Mouse (Mus musculus): ENCODE data around the gene Rhcg. TPM values are rescaled to one million over a fixed set of nuclear protein-coding genes. Genes with fewer than 3 reads are reported as not detected.
A peak's percentile ranks its signal among the peaks of the same experiment; 100 is the strongest.

The Rhcg gene
- total and polyA plus RNA-seq, 2 experiments from 2014 or later, result 0.68 to 4.0 TPM

DNA sequence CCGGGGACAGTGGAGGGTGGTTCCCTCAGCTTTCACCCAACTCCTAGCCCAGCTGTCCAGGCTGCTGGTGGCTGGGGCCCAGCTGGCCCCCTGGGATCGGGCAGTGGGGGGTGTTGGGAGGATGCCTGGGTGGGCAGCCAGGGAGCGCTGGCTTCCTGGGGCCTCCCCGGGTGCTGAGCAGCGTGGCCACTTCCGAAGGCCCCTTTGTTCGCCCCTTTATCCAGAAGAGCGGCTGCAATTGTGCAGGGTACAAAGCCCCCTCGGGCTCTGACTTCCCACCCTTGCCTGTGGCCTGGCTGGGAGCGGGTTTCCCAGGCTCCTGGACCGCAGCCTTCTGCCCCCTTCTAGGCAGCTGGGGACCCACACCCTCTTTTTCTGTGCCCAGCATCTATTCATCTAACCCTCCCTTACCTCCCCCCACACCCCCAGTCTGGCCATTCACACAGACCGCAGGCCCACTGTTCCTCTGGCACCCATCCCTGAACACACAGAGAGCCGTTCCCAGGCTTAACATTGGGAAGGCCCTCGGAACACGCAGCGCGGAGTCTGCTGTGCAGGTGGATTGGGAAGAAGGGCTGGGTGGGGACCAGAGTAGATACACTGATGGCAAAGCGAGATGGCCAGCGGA is 45.2 kb downstream of the Rhcg start:
- 26% methylated on average over 19 of the region's 19 CpGs for WGBS
- Histone ChIP-seq H3K27ac (peak overlapping the region; percentile 52), H3K4me3 (ENCODE audit: low read length) (no peak overlapping the region), H3K9ac (replicated peaks; ENCODE audit: low read length) (no peak overlapping the region), H3K4me2 (ENCODE audit: low read depth, low read length) (no peak overlapping the region), H3K36me3 (ENCODE audit: insufficient read depth, low read length) (no peaks in the 10 kb centered on the region), H3K27me3 (ENCODE audit: insufficient read depth, low read length) (no peaks in the 10 kb centered on the region), H3K9me3 (ENCODE audit: low read length) (no peaks in the 10 kb centered on the region), H3K4me1 (ENCODE audit: insufficient read depth, low read length) (peaks cover 10% of the 10 kb centered on the region; the same call in 1 of the 2 replicates)
- TF ChIP-seq CTCF (IDR thresholded peaks at IDR 0.05; ENCODE audit: low read depth), result no peak
- ATAC-seq (peak; percentile 86), DNase-seq (ENCODE audit: low spot score) (peak; percentile 79)

DNA sequence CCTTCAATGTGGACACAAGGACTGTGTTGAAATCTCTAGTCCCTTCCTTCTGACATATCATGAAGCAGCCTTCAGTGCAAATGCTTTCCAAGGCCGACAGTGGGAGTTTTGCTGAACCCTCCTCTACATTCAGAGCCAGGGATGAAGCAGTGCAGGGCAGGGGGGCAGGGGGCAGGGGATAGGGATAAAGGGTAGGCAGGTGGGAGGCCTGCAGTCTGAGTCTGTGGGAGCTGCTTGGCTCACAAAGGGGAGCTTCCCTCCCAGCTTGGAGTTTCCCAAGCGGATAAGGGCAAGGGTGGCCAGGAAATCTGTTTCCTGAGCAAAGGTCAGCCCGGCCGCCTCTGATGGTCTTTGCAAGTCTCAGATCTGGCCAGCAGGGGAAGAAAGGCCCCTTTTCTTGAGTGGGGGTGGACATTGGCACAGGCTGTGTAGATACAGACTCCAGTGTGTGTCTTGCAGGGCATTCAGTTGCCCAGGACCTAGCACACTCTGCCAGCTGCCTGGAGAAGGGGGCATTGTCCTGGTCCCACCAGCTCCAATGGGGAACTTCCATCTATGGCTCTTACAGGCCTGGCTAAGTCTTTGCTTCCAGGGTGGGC is 48.4 kb downstream of the Rhcg start:
- ATAC-seq, result peak; percentile 88
- Histone ChIP-seq H3K4me3 (ENCODE audit: low read length) (no peak overlapping the region), H3K9ac (replicated peaks; ENCODE audit: low read length) (no peak overlapping the region), H3K36me3 (ENCODE audit: insufficient read depth, low read length) (no peaks in the 10 kb centered on the region), H3K27me3 (ENCODE audit: insufficient read depth, low read length) (no peaks in the 10 kb centered on the region), H3K27ac (peak overlapping the region; percentile 83), H3K9me3 (ENCODE audit: low read length) (no peaks in the 10 kb centered on the region), H3K4me2 (ENCODE audit: low read depth, low read length) (no peak overlapping the region), H3K4me1 (ENCODE audit: insufficient read depth, low read length) (0 out of 2 replicates have a peak, but pooled peaks cover 5% of the 10 kb centered on the region)
- WGBS, result 35% methylated on average over 4 of the region's 4 CpGs
- peak; percentile 49 for TF ChIP-seq CTCF (IDR thresholded peaks at IDR 0.05; ENCODE audit: low read depth)
- DNase-seq (ENCODE audit: low spot score), result peak; percentile 77

DNA sequence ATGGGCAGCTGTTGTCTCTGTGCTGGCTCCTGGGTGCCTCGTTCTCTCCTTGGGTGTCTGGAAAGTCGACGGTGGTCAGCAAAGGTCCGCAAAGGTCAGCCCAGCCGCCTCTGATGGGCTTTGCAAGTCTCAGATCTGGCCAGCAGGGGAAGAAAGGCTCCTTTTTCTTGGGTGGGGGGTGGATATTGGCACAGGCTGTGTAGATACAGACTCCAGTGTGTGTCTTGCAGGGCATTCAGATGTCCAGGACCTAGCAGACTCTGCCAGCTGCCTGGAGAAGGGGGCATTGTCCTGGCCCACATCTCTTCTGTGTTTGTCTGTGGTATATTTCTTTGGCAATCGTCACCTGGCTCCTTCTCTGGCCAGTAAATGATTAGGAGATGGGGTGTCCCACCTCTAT is 49.2 kb downstream of the Rhcg start:
- WGBS, result 69% methylated on average over 6 of the region's 6 CpGs
- Histone ChIP-seq H3K9me3 (ENCODE audit: low read length) (no peaks in the 10 kb centered on the region), H3K27me3 (ENCODE audit: insufficient read depth, low read length) (no peaks in the 10 kb centered on the region), H3K36me3 (ENCODE audit: insufficient read depth, low read length) (no peaks in the 10 kb centered on the region), H3K9ac (replicated peaks; ENCODE audit: low read length) (no peak overlapping the region), H3K27ac (peak overlapping the region; percentile 83), H3K4me3 (ENCODE audit: low read length) (no peak overlapping the region), H3K4me2 (ENCODE audit: low read depth, low read length) (no peak overlapping the region), H3K4me1 (ENCODE audit: insufficient read depth, low read length) (0 out of 2 replicates have a peak, but pooled peaks cover 5% of the 10 kb centered on the region)
- DNase-seq (ENCODE audit: low spot score), result peak; percentile 38
- peak; percentile 39 for TF ChIP-seq CTCF (IDR thresholded peaks at IDR 0.05; ENCODE audit: low read depth)
- ATAC-seq, result no peak

DNA sequence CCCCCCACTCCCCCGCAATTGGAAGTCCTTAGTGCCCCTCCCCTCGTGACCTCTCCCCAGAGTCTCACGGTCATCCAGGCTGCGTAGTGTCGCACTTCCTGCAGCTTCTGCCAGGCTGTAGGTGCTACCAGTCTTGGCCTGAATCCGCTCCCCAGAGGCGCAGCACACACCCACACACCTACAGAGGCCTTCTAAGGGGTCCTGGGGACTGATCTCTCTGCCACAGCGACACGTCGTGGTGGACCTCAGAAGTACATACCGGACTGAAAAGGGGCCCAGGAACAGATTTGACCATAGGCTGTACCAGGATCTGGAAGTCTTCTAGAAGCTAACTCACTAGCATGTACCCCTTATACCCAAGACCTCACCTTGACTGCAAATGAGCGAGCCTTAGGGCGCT is 53.8 kb downstream of the Rhcg start:
- Histone ChIP-seq H3K27ac (no peak overlapping the region), H3K36me3 (ENCODE audit: insufficient read depth, low read length) (no peaks in the 10 kb centered on the region), H3K4me1 (ENCODE audit: insufficient read depth, low read length) (no peaks in the 10 kb centered on the region), H3K27me3 (ENCODE audit: insufficient read depth, low read length) (no peaks in the 10 kb centered on the region), H3K9me3 (ENCODE audit: low read length) (no peaks in the 10 kb centered on the region), H3K9ac (replicated peaks; ENCODE audit: low read length) (no peak overlapping the region), H3K4me3 (ENCODE audit: low read length) (no peak overlapping the region), H3K4me2 (ENCODE audit: low read depth, low read length) (no peak overlapping the region)
- 33% methylated on average over 13 of the region's 13 CpGs for WGBS
- DNase-seq (ENCODE audit: low spot score) (peak; percentile 42), ATAC-seq (peak; percentile 55; the same call in 1 of the 2 replicates)
- peak; percentile 55 for TF ChIP-seq CTCF (IDR thresholded peaks at IDR 0.05; ENCODE audit: low read depth)

DNA sequence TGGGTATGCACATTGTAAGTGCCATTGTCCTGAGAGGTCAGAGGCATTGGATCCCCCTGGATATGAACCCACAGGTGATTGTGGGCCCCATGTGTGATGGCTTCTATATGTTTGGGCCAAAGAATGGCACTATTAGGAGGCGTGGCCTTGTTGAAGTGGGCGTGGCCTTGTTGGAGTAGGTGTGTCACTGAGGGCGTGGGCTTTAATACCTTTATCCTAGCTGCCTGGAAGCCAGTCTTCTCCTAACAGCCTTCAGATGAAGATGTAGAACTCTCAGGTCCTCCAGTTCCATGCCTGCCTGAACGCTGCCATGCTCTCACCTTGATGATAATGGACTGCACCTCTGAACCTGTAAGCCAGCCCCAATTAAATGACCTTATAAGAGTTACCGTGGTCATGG is 55.1 kb downstream of the Rhcg start:
- Histone ChIP-seq H3K9me3 (ENCODE audit: low read length) (no peaks in the 10 kb centered on the region), H3K4me1 (ENCODE audit: insufficient read depth, low read length) (no peaks in the 10 kb centered on the region), H3K4me2 (ENCODE audit: low read depth, low read length) (no peak overlapping the region), H3K4me3 (ENCODE audit: low read length) (no peak overlapping the region), H3K27ac (no peak overlapping the region), H3K9ac (replicated peaks; ENCODE audit: low read length) (no peak overlapping the region), H3K27me3 (ENCODE audit: insufficient read depth, low read length) (no peaks in the 10 kb centered on the region), H3K36me3 (ENCODE audit: insufficient read depth, low read length) (no peaks in the 10 kb centered on the region)
- WGBS, result 55% methylated on average over 5 of the region's 5 CpGs
- no peak for ATAC-seq
- TF ChIP-seq CTCF (IDR thresholded peaks at IDR 0.05; ENCODE audit: low read depth), result no peak
- DNase-seq (ENCODE audit: low spot score), result no peak

DNA sequence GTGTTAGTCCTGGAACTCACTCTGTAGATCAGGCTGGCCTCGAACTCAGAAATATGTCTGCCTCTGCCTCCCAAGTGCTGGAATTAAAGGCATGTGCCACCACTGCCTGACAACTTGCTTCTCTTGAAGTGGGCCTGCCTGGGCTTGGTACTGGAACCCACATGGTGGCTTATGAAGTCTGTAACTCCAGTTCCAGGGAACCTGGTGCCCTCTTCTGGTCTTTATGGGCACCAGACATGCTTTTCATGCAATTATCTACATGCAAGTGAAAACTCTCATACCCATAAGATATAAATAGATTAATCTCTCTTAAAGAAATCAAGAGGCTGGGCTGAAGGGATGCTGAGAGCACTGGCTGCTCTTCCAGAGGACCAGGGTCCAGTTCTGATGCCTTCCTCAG is 58.8 kb downstream of the Rhcg start:
- no peak overlapping the region for H3K9ac ChIP-seq (replicated peaks; ENCODE audit: low read length)
- TF ChIP-seq CTCF (IDR thresholded peaks at IDR 0.05; ENCODE audit: low read depth), result peak; percentile 61
- H3K27me3 ChIP-seq (ENCODE audit: insufficient read depth, low read length), result 0 out of 2 replicates have a peak, but pooled peaks cover 6% of the 10 kb centered on the region
- H3K27ac ChIP-seq, result no peak overlapping the region
- WGBS, result 59% methylated on average over 1 of the region's 1 CpGs
- peak; percentile 59 for DNase-seq (ENCODE audit: low spot score)
- H3K4me1 ChIP-seq (ENCODE audit: insufficient read depth, low read length), result 0 out of 2 replicates have a peak, but pooled peaks cover 3% of the 10 kb centered on the region
- H3K36me3 ChIP-seq (ENCODE audit: insufficient read depth, low read length), result no peaks in the 10 kb centered on the region
- no peaks in the 10 kb centered on the region for H3K9me3 ChIP-seq (ENCODE audit: low read length)
- no peak overlapping the region for H3K4me2 ChIP-seq (ENCODE audit: low read depth, low read length)
- no peak overlapping the region for H3K4me3 ChIP-seq (ENCODE audit: low read length)
- ATAC-seq, result no peak

Data from hindbrain, postnatal 0 days (tissue).